Mouse (Mus musculus): Measurements from ENCODE around the gene Pum2.

DNA sequence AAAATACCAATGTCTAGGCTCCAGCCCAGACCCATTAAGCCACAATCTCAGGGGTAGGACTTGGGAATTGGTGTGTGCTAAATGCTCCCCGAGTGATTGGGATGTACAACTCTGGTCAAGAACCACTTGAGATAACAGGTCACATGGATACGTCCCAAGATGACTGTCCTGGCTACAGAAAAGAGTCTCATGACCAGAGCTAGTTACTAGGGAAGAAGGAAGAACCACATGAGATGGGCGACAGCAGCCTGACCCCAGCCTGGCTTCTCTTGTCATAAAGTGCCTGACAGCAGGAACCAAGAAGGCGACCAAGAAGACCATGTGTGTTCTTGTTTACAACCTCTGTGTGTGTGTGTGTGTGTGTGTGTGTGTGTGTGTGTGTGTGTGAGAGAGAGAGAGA, 4.5 kb upstream of the Pum2 start:
- TF ChIP-seq CTCF (IDR thresholded peaks at IDR 0.05; ENCODE audit: low read depth) (no peak), EP300 (optimal IDR thresholded peaks at IDR 0.05) (no peak)
